In the genomic region with DNA sequence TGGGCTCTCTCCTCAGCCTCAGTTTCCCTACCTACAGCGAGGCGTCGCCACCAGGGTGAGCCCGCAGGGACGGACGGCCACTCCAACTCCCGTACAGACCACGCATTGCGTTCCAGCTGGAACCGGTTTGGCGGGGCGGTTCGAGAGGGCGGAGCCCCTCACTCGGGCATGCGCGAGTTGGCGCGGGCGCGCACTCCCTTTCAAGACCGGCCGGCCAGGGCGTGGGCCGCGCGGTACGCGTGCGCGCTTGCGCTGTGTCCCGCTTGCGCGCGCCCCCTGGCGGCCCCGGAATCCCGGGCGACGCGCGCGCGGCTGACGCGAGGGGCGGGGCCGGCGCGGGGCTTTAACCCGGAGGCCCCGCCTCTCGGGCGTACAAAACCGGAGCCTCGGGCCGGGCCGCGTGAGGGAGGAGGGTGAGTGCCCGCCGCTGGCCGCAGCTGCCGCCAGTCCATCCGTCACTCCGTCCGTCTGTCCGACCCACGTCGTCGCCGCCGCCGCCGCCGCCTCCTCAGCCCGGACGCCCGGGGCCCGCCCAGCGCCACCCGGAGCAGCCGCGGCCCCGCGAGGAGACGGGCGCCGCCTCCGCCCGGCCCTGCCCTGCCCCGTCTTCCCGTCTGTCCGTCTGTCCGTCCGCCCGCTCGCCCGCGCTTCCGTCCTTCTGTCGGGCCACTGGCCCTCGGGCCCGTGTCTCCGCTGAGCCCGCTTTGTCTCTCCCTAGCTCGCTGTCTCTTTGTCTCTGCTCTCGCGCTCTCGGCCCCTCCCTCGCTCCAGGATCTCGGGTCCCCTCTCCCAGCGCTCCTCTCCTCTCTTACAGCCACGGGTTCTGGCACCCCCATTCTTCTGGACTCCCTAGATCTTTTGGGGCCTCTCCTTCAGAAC, we compare ENCODE assay signal across 1 mouse cellular context.
TF ChIP-seq lines count a peak whose summit lies in the region.

No protein-coding gene starts in this region.

TF ChIP-seq in CH12.LX, 34 proteins besides CTCF, POLR2A, EP300 and RAD21 (continued from another document):
- TF ChIP-seq IRF4 (IDR thresholded peaks at IDR 0.05; ENCODE audit: low read depth, low read length): no peak
- peak; percentile 41 for TF ChIP-seq ELF1 (IDR thresholded peaks at IDR 0.05; ENCODE audit: low read depth, low read length)
- TF ChIP-seq MAFK (IDR thresholded peaks at IDR 0.05; ENCODE audit: insufficient replicate concordance, low read length): no peak
- no peak for TF ChIP-seq CHD1 (IDR thresholded peaks at IDR 0.05; ENCODE audit: low read depth, low read length)
- TF ChIP-seq TCF12 (IDR thresholded peaks at IDR 0.05; ENCODE audit: low read depth, low read length): peak; percentile 17; the same call in 1 of the 2 replicates
- TF ChIP-seq SIN3A (IDR thresholded peaks at IDR 0.05; ENCODE audit: low read length): 0 out of 2 replicates have a peak, but pooled peaks have one; percentile 5
- 0 out of 2 replicates have a peak, but pooled peaks have one; percentile 8 for TF ChIP-seq TBP (conservative IDR thresholded peaks at IDR 0.05; ENCODE audit: low read depth, low read length)
- peak; percentile 17 for TF ChIP-seq HCFC1 (IDR thresholded peaks at IDR 0.05; ENCODE audit: low read depth, low read length)
- TF ChIP-seq MAZ (IDR thresholded peaks at IDR 0.05; ENCODE audit: low read depth, low read length): no peak
- TF ChIP-seq POLR2AphosphoS2 (IDR thresholded peaks at IDR 0.05; ENCODE audit: low read depth, low read length): no peak
- no peak for TF ChIP-seq GABPA (IDR thresholded peaks at IDR 0.05; ENCODE audit: insufficient replicate concordance, low read depth, low read length)
- TF ChIP-seq E2F4 (IDR thresholded peaks at IDR 0.05; ENCODE audit: insufficient replicate concordance, low read depth, low read length): 0 out of 2 replicates have a peak, but pooled peaks have one; percentile 29
- peak; percentile 79 for TF ChIP-seq MAX (IDR thresholded peaks at IDR 0.05; ENCODE audit: low read length)
- TF ChIP-seq MEF2A (IDR thresholded peaks at IDR 0.05; ENCODE audit: borderline replicate concordance, low read depth, low read length): no peak; the same call in 1 of the 2 replicates
- TF ChIP-seq PAX5 (IDR thresholded peaks at IDR 0.05; ENCODE audit: low read length): no peak
- TF ChIP-seq JUN (IDR thresholded peaks at IDR 0.05; ENCODE audit: insufficient read depth, low read depth, low read length): no peak
- no peak for TF ChIP-seq SMC3 (IDR thresholded peaks at IDR 0.05; ENCODE audit: low read depth, low read length)
- no peak for TF ChIP-seq ETS1 (conservative IDR thresholded peaks at IDR 0.05; ENCODE audit: low read depth, low read length)
- no peak for TF ChIP-seq RCOR1 (conservative IDR thresholded peaks at IDR 0.05; ENCODE audit: low read depth, low read length)
